Mouse (Mus musculus) erythroblast, embryonic 14.5 days (primary cell): ENCODE results near the gene Mmp24.

Experiments used
- GATA1 ChIP-seq: IDR thresholded peaks from 2 replicates; pipeline ENCODE4 v1.6.1; 2012; ENCODE audit warnings: low read length, inconsistent platforms, mixed read lengths
- TAL1 ChIP-seq: IDR thresholded peaks from 3 replicates; pipeline ENCODE4 v1.6.1; 2012; ENCODE audit warnings: low read length, inconsistent platforms, mixed read lengths

DNA sequence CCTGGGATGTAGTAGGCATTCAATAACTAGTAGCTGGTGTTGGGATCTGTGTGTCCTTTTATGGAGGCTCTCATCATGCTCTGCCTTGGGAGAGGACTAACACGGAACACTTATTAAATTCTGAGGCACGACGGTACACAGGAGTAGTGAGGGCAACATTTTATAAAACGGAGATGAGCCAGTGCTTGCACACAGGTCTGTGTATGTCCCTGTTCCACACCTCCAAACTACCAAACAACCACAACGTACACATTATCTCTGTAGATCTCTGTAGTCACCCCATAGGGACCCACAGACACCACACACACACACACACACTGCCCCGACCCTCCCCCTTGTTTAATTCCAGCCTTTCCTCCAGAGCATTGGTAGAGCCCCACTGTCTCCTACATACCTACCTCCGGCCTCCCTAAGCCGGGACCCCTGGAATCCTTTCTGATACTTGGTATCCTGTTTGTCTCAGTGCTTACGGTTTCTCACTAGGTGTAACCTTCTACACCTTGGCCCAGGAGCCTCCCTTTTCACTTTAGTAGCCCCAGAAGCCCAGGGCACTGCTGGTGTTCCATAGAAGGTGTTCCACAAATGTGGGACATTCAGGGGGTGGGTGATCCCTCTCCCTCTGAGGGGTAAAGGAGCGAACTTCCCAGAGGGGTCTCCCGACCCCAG lies 748 bp upstream of the Mmp24 start:
- TF ChIP-seq GATA1 (no peak), TAL1 (no peak)
